Mouse (Mus musculus) cortical plate, adult 2 months (tissue): Measurements from ENCODE around the gene Foxj3.

Source experiments
- CTCF ChIP-seq: fragments of 200-500 bp; IDR thresholded peaks from 2 replicates; pipeline ENCODE4 v1.5.1; 2011; ENCODE audit warnings: mild to moderate bottlenecking, control low read depth, low read length; ENCODE audit not compliant: insufficient read depth; ENCODE audit errors: extremely low read depth
- POLR2A ChIP-seq: fragments of 200-500 bp; IDR thresholded peaks from 2 replicates; pipeline ENCODE4 v1.6.1; 2011; ENCODE audit warnings: mild to moderate bottlenecking, low read length, control low read depth; ENCODE audit not compliant: insufficient read depth; ENCODE audit errors: extremely low read depth

DNA sequence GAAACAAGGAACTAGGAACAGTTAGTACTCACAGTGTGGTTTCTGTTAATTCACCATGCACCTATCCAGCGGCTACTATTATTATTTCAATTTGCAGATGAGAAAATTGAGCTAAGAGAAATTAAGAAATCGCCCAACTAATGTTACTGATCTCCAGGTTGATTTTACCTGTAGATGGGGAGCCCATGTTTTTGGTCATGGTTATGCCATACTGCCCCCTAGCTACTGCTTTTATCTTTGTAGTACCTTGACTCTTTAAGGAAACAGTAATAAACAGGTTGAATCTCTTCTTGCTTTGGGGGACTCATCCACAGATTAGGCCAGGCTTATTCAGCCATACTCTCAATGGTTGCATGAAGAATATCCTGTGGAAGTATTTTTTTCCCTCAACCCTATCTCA, 5.0 kb upstream of the Foxj3 start:
- no peak for TF ChIP-seq CTCF
- no peak for TF ChIP-seq POLR2A
